Mouse (Mus musculus) colon, adult 2 months (tissue): ENCODE data around the gene Zfp429. TPM values are rescaled to one million over a fixed set of nuclear protein-coding genes. Genes with fewer than 3 reads are reported as not detected.

ENCODE experiments used
- polyA plus RNA-seq: library from polyadenylated mRNA; depleted of rRNA; stranded (reverse); fragments of >200 nt; gene quantifications from 2 replicates; pipeline ENCODE4 v1.2.3, GENCODE M21; 2012; rRNA removed

Zfp429 gene
- 0.62 and 1.6 TPM in 2 replicates for polyA plus RNA-seq

GRCm38 (mm10) chr13:67399183-67399903, at the start of gene Zfp429:
Gene Zfp429, minus strand, starts transcription at chr13:67399819.

DNA sequence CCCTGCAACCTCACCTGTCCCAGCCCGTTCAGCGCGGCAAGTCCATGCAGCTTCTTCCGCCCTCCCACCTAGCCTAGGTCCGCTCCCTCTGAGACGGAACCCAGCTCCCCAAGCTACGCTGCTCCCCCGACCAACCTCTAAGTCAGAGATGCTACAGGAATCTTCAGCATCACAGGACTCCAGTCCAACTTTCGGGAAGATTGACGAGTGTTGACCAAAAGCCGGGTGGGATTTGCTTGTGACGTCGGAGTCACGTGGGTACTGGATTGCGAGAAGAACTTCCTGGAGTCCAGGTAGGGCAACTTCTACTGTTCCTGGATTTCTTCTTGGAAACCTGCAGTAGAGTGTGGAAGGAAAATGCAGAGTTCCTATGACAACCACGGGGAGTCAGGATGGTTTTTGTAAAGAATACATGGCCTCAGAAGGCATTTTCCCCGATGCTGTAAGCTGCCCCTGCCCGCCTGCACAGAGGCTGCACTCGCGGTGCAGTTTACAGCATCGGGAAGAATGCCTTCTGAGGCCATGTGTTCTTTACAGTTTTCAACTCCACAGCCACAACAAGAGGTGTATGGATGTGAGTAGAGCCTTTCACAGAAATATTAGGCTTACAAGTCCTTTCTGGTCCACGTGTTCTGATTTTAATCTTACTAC, 21.7 kb upstream of the Zfp429 start, which contains the start of gene Zfp459:
Gene Zfp459 (minus strand): TSS at position 212 of the 651 bp plus-strand sequence.

DNA sequence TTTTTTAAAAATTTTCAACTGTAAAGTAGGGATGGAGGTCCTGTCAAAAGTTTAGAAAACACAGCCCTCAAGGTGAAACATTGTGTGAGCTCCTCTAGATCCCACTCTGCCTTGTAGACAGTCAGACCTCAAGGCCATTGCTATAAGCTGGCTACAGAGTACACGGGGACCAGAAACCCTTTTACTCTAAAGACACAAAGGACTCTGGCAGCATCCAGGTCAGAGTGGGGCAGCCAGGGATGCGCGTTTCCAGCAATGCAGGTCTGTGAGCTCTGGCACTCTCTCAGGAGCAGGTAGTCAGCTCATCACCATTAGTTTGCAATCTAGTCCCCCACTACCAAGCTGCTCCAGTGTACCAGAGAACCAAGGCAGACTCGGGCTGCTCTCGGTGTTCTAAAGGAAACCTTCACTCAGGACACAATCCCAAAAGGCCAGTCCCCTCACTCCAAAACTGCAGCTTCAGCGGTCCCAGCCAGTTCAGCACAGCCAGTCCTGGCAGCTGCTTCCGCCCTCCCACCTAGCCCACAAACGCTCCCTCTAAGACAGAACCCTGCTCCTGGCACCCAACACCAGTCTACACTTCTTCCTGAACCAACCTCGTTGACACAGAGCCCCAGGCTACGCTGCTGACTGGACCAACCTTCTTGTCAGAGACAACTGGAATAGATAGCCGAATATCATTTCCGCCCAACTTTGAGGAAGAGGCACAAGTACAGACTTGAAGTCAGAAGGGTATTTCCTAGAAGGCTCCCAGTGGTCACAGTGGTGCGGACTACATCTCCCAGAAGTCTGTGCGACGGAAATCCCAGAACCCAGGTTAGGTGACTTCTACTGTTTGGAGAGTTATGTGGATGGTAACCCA, 24.3 kb downstream of the Zfp429 start, which contains the start of the genes Gm28041 and Zfp456:
Gene Gm28041 (minus strand): TSS at position 684 of the 862 bp plus-strand sequence.
Gene Zfp456 (minus strand): TSS at position 761 of the 862 bp plus-strand sequence.

DNA sequence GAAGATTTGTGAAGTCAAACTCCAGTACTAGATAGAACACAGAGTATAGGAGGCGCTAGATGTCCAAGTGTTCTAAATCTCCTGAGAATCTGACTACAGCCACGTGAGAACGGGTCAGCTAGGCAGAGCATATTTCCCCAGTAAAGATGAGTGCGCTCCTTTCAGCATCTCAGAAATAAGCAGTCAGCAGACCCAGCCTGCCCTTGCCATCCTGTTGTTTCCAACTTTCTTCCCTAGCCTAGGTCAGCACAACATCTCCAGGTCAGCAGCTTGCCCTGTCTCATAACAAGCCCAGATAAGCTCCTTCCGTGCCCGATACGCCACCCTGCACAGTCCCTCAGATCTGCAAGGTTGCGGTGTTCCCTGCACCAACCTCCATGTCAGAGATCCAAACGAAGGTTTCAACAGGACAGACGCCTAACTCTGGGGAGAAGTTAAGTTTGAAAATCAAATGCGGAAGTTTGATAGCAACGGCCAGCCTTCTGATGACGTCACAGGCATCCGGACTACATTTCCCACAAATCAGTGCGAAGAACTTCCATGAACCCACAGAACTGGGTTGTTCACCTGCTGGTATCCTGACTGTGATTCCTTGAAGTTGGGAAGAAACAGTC, 39.4 kb downstream of the Zfp429 start, which contains the start of the genes Gm28044 and Zfp953:
Gene Gm28044 (minus strand): TSS at position 406 of the 614 bp plus-strand sequence.
Gene Zfp953 (minus strand): TSS at position 475 of the 614 bp plus-strand sequence.

Other genes starting within 250 kb of the Zfp429 start
- 0.31 and 1.3 TPM in 2 replicates for gene Rsl1, start 226.6 kb downstream of the Zfp429 start, polyA plus RNA-seq
- gene Zfp455, start 205.3 kb downstream of the Zfp429 start, polyA plus RNA-seq, result 0.05 and 0.17 TPM in 2 replicates
- 0.23 and 0.35 TPM in 2 replicates for gene Zfp458, start 121.4 kb downstream of the Zfp429 start, polyA plus RNA-seq
- gene Zfp457, start 93.3 kb downstream of the Zfp429 start, polyA plus RNA-seq, result 0.97 and 1.0 TPM in 2 replicates
- gene Zfp595, start 67.2 kb downstream of the Zfp429 start, polyA plus RNA-seq, result 0.31 TPM in 2 replicates
- not detected in 2 replicates for gene Gm28044, start 39.3 kb downstream of the Zfp429 start, polyA plus RNA-seq
- gene Zfp953, start 39.2 kb downstream of the Zfp429 start, polyA plus RNA-seq, result 0.09 and 0.12 TPM in 2 replicates
- gene Gm28041, start 24.1 kb downstream of the Zfp429 start, polyA plus RNA-seq, result not detected in 2 replicates
- gene Zfp456, start 24.0 kb downstream of the Zfp429 start, polyA plus RNA-seq, result 0.06 and 0.15 TPM in 2 replicates
- 0.19 and 0.37 TPM in 2 replicates for gene Zfp459, start 21.6 kb upstream of the Zfp429 start, polyA plus RNA-seq
- gene Zfp874a, start 51.8 kb upstream of the Zfp429 start, polyA plus RNA-seq, result 0.35 and 0.38 TPM in 2 replicates
- gene Zfp874b, start 84.4 kb upstream of the Zfp429 start, polyA plus RNA-seq, result 0.61 and 1.3 TPM in 2 replicates
- 0.43 and 0.49 TPM in 2 replicates for gene Zfp58, start 100.7 kb upstream of the Zfp429 start, polyA plus RNA-seq
- not detected in 2 replicates for gene Gm26965, start 126.3 kb upstream of the Zfp429 start, polyA plus RNA-seq
- gene Zfp87, start 126.4 kb upstream of the Zfp429 start, polyA plus RNA-seq, result 11.0 and 11.9 TPM in 2 replicates
- gene Zfp748, start 154.0 kb upstream of the Zfp429 start, polyA plus RNA-seq, result 2.3 and 2.7 TPM in 2 replicates
- 0.19 TPM in 2 replicates for gene Zfp729b, start 209.9 kb upstream of the Zfp429 start, polyA plus RNA-seq
- not detected in 2 replicates for gene Gm49345, start 237.9 kb upstream of the Zfp429 start, polyA plus RNA-seq
- 0.28 and 0.42 TPM in 2 replicates for gene Zfp729a, start 238.0 kb upstream of the Zfp429 start, polyA plus RNA-seq